Mouse (Mus musculus) CD4-positive, CD25-positive, alpha-beta regulatory T cell, adult 4 months (primary cell): ENCODE results near the gene Gart. TPM values are rescaled to one million over a fixed set of nuclear protein-coding genes. Genes with fewer than 3 reads are reported as not detected.
A peak's percentile ranks its signal among the peaks of the same experiment; 100 is the strongest.

Experiments
- ATAC-seq: one replicate; pipeline ENCODE4 v1.8.0; 2017
- polyA plus RNA-seq, 2 experiments: library from polyadenylated mRNA; unstranded; fragments of 100-300 nt; shearing (Covaris generic); gene quantifications; one replicate each; pipeline ENCODE4 v1.2.1; 2017

Gart gene
- polyA plus RNA-seq, 2 experiments from 2014 or later: 60.1 to 96.6 TPM

- no peak for ATAC-seq
These were observed 39.8 kb downstream of the Gart start for GRCm38 (mm10) chr16:91606958-91607357.

GRCm38 (mm10) chr16:91605156-91605555, 41.6 kb downstream of the Gart start:
- no peak for ATAC-seq

DNA sequence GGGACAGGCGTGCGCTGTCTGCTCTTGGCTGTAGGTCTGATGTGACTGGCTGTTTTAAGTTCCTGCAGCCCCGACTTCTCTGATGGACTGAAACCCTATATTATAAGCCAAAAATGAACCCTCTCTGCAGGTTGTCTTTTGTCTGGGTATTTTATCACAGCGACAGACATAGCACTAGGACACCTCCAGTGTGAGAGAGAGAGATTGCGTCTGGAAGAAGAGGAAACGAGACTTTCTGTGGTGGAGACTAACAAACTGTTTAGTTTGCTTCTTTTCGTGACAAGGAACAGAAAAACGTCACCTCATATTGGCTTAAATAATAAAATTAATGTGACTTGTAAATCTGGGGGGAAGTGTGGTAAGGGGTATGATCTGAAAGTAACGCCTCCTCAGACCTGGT, 45.1 kb downstream of the Gart start:
- ATAC-seq: no peak

GRCm38 (mm10) chr16:91601081-91601480, 45.7 kb downstream of the Gart start:
- no peak for ATAC-seq

DNA sequence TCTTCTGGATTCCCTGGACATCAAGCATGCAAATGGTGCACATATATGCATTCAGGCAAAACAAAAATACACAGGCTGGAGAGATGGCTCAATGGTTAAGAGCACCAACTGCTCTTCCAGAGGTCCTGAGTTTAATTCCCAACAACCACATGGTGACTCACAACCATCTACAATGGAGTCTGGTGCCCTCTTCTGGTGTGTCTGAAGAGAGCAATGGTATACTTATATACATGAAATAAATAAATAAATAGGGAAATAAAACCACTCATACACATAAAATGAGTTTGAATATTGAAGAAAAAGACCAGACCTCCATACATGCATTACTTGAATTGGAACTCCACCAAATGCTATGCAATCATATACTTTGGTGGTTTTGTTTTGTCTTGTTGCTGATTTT, 47.5 kb downstream of the Gart start:
- no peak for ATAC-seq

DNA sequence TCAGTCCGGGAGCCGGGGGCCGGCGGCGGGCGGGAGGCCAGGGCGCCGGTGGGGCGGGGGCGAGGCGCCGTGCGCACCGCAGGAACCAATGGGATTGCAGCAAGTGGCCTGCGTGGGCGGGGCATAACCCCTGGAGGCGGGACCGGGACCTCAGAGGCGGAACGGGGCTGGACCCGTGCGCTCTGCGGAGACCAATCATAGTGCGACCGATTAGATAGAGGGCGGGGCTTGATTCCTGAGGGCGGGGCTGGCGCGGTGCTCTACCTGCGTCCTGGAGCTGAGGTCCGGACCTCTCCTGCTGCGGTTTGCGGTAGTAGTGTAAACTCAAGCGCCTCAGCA, 49.1 kb downstream of the Gart start, which contains the start of gene Tmem50b:
Gene Tmem50b, minus strand, starts transcription at position 129 of the 339 bp plus-strand sequence.
- ATAC-seq: peak; percentile 91

DNA sequence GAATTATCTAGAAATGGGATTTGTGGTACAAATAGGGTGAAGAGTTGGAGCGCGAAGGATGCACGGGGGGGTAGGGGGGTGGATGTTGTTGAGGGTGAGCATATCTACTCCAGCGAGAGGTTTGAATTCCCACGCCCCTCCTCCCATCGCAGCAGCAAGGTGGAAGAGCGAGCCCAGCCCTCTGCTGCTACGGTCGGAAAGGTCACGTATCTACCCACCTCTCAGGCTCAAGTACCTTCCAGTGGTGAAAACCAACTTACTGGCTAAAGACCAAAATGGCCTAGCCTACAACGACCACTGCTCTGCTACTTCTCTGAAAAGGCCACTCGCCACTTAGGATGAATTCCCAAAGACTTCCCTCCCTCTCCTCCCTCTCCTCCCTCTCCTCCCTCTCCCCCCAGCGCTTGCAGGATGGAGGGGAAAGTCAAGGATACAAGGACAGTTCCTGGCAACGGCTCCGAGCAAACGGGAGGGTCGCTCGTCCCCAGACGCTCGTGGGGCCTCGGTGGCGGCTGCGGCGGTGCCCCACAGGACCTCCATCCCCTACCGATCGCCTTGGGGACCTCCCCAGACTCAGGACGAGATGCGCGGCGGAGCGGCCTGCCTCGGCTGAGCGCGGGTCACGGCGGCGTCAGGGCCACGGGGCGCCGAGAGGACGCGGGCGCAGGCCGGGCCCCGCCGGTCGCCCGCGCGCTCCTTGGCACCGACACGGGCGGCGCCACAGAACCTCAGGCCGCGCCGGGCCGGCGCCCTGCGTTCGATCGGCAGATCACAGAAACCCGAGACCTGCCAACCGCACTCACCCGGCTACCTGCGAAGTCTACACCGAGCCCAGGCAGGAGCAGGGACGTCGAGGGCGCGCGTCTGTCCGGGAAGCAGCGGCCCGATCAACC, 49.7 kb downstream of the Gart start:
- peak; percentile 15 for ATAC-seq

- peak; percentile 60 for ATAC-seq
These were observed 50.4 kb downstream of the Gart start for GRCm38 (mm10) chr16:91596397-91596778.

GRCm38 (mm10) chr16:91595076-91595475, 51.7 kb downstream of the Gart start:
- no peak for ATAC-seq

- ATAC-seq: no peak
These were observed 53.5 kb downstream of the Gart start for GRCm38 (mm10) chr16:91593262-91593661.

DNA sequence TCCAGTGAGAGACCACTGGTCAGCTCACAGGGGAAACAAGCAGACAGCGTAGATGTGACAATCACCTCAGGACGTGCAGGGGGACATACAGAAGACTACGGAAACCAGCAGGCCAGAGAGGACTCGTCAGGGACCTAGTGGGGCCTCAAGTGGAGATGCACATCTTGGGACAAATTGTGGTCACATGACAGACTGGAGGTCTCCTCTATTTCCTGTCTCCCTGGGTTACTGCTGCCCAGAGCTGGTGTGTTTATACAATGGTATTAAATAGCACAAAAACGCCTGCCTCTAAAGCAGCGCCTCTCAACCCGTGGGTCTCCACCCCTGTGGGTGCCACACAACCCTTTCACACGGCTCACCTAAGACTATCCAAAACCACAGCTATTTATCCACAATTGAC, 54.6 kb downstream of the Gart start:
- no peak for ATAC-seq

DNA sequence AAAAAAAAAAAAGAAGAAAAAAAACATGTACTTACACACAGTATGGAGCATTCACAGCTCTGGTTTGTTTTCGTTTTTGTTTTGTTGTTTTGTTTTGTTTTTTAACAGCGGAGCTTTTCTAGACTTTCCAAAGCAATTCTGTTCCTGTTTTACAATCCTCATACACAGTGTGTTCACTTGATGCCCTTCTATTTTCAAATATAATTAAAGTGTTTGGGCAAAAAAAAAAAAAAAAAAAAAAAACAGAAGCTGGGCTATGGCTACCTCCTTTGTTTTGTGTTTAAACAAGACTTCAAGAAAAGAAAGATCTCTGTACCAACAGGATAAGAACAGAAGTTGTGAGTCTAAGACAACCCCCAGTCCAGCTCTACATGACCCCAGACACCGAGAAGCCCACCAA, 58.0 kb downstream of the Gart start:
- ATAC-seq: no peak

GRCm38 (mm10) chr16:91587730-91588453, 58.9 kb downstream of the Gart start:
- no peak for ATAC-seq

DNA sequence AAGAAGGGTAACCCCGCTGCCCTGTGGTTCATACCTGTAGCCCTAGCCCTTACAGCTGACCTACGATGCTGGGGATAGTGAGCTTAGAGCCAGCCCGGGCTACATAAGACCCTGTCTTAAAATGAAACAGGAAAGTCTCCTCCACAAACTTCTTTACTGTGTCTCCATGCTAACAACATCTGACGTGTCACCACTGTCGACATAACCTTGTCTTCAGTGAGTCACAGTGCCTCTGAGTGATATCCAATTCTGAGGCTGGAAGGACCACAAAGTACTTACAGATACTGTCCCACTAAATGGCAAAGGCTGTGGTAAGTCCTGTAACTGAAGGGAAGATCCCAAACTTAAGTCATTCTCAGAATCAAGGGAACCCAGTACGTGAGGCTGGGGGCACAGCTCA, 60.5 kb downstream of the Gart start:
- no peak for ATAC-seq

DNA sequence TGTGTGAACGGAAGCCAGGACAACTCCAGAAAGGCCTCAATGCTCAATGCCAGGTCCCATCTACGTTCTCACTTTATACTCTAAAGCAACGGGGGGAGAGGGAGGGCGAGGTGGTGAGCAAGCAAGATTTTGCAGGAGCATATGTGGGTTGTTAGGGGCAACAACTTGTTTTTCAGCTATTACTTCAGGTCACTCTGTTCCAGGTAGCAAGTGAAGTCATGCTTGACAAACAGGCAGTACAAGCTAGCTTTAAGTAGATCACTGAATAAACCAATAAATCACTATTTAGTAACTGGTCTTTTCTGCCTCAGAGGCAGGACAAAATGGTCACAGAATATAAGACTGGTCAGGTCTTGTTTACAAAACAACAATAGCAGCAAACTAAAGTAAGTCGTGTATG, 61.1 kb downstream of the Gart start:
- no peak for ATAC-seq

- ATAC-seq: no peak
These were observed 64.4 kb downstream of the Gart start for GRCm38 (mm10) chr16:91582307-91582706.

DNA sequence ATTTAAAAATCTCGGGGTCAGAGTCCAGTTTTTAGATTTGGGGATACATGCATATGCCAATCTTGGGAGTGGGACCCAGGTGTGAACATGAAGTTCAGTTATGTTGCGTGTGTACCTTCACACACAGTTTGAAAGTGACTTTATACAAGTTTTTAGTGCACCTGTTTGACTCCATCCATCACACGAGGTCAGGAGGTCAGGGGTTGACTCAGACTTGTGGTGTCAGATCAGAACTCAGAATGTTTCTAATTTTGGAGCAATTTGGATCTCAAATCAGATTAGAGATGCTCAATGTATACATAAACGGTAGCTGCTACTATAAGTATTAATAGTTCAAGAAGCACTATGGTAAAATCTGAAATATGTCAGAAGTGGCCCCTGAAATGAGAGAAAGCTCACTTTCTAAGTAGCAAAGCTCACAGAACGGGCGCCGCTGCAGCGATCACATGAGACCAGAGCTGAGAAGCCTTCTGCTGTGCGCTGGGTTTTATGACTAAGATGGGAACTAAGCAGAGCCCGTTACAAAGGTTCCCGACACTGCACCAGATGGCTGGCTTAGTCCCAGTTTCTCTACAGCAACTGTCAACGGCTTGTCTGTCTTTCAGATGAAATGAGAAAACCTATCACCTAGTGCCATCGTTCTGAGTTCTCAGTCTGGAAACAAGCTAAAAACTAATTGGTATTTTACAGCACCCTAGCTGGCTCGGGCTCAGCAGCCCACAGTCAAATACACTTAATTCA, 67.6 kb downstream of the Gart start:
- ATAC-seq: no peak

GRCm38 (mm10) chr16:91575151-91575550, 71.6 kb downstream of the Gart start:
- no peak for ATAC-seq

Other genes starting within 250 kb of the Gart start
- gene Il10rb, start 240.8 kb downstream of the Gart start, polyA plus RNA-seq: 100 to 1,000 TPM; 131 to 143 TPM
- 100 to 1,000 TPM in 1 of 2 experiments, 10 to 100 TPM in 1; 86.0 to 120 TPM for gene Ifnar1, start 161.7 kb downstream of the Gart start, polyA plus RNA-seq
- gene Ifngr2, start 99.9 kb downstream of the Gart start, polyA plus RNA-seq: 10 to 100 TPM; 29.9 to 35.3 TPM
- 10 to 100 TPM; 27.7 to 38.4 TPM for gene Tmem50b, start 49.2 kb downstream of the Gart start, polyA plus RNA-seq
- gene Dnajc28, start 27.9 kb downstream of the Gart start, polyA plus RNA-seq: 1 to 10 TPM; 1.6 to 2.9 TPM
- gene Son, start 554 bp upstream of the Gart start, polyA plus RNA-seq: 100 to 1,000 TPM; 153 to 230 TPM
- gene Donson, start 41.8 kb upstream of the Gart start, polyA plus RNA-seq: 10 to 100 TPM; 13.4 to 31.8 TPM
- gene Cryzl1, start 82.0 kb upstream of the Gart start, polyA plus RNA-seq: 10 to 100 TPM; 65.7 to 82.1 TPM
- gene Itsn1, start 82.3 kb upstream of the Gart start, polyA plus RNA-seq: 1 to 10 TPM; 2.1 to 2.4 TPM